Mouse (Mus musculus): ENCODE data around the gene Tipin. TPM values are rescaled to one million over a fixed set of nuclear protein-coding genes. Genes with fewer than 3 reads are reported as not detected.

Gene Tipin
- polyA plus RNA-seq (2015; fragmentation: Nextera tagmentation; extraction: Ambion mirVana), result 170 and 187 TPM in 2 replicates

GRCm38 (mm10) chr9:64281105-64281780, at the start of gene Tipin:
TSS of gene Tipin (plus strand) at chr9:64281581.
- WGBS (ENCODE audit: insufficient replicate concordance), result under 1% methylated on average over 46 of the region's 46 CpGs
- Histone ChIP-seq H3K36me3 (replicated peaks) (peaks cover 15% of the 10 kb centered on the region), H3K4me3 (replicated peaks) (peak within 1 kb of the TSS; percentile 96), H3K27me3 (no peaks in the 10 kb centered on the region), H3K9me3 (replicated peaks) (no peaks in the 10 kb centered on the region), H3K4me2 (peak within 1 kb of the TSS; percentile 72), H3K27ac (replicated peaks) (peak within 1 kb of the TSS; percentile 90), H3K4me1 (replicated peaks) (peaks cover 31% of the 10 kb centered on the region), H3K9ac (peak within 1 kb of the TSS; percentile 95)
- peak; percentile 90 for ATAC-seq (ENCODE audit: insufficient read depth)

- H3K36me3 ChIP-seq (replicated peaks), result 0 out of 2 replicates have a peak, but pooled peaks cover 4% of the 10 kb centered on the region
- no peaks in the 10 kb centered on the region for H3K27me3 ChIP-seq
- ATAC-seq (ENCODE audit: insufficient read depth), result no peak
- H3K27ac ChIP-seq (replicated peaks), result no peak overlapping the region
- 75% methylated on average over 3 of the region's 3 CpGs for WGBS (ENCODE audit: insufficient replicate concordance)
- H3K9ac ChIP-seq, result no peak overlapping the region
- no peak overlapping the region for H3K4me3 ChIP-seq (replicated peaks)
- peaks cover 6% of the 10 kb centered on the region; the same call in 1 of the 2 replicates for H3K4me1 ChIP-seq (replicated peaks)
- no peaks in the 10 kb centered on the region for H3K9me3 ChIP-seq (replicated peaks)
- H3K4me2 ChIP-seq, result no peak overlapping the region
Measured at GRCm38 (mm10) chr9:64231674-64232073, 49.7 kb upstream of the Tipin start.

GRCm38 (mm10) chr9:64232257-64232957, 49.0 kb upstream of the Tipin start:
- no peak for ATAC-seq (ENCODE audit: insufficient read depth)
- no peak overlapping the region for H3K27ac ChIP-seq (replicated peaks)
- no peaks in the 10 kb centered on the region for H3K27me3 ChIP-seq
- H3K9ac ChIP-seq, result no peak overlapping the region
- no peak overlapping the region for H3K4me2 ChIP-seq
- peaks cover 5% of the 10 kb centered on the region; the same call in 1 of the 2 replicates for H3K4me1 ChIP-seq (replicated peaks)
- H3K4me3 ChIP-seq (replicated peaks), result no peak overlapping the region
- 70% methylated on average over 9 of the region's 9 CpGs for WGBS (ENCODE audit: insufficient replicate concordance)
- H3K9me3 ChIP-seq (replicated peaks), result no peaks in the 10 kb centered on the region
- 0 out of 2 replicates have a peak, but pooled peaks cover 4% of the 10 kb centered on the region for H3K36me3 ChIP-seq (replicated peaks)

- H3K4me3 ChIP-seq (replicated peaks), result no peak overlapping the region
- no peak overlapping the region for H3K27ac ChIP-seq (replicated peaks)
- no peaks in the 10 kb centered on the region for H3K9me3 ChIP-seq (replicated peaks)
- no peaks in the 10 kb centered on the region for H3K27me3 ChIP-seq
- peaks cover 5% of the 10 kb centered on the region; the same call in 1 of the 2 replicates for H3K4me1 ChIP-seq (replicated peaks)
- H3K9ac ChIP-seq, result no peak overlapping the region
- H3K36me3 ChIP-seq (replicated peaks), result 0 out of 2 replicates have a peak, but pooled peaks cover 4% of the 10 kb centered on the region
- WGBS (ENCODE audit: insufficient replicate concordance), result 67% methylated on average over 5 of the region's 5 CpGs
- no peak overlapping the region for H3K4me2 ChIP-seq
- ATAC-seq (ENCODE audit: insufficient read depth), result no peak
Measured at GRCm38 (mm10) chr9:64233656-64234055, 47.7 kb upstream of the Tipin start.

GRCm38 (mm10) chr9:64234768-64235435, 46.5 kb upstream of the Tipin start, which contains the start of gene Uchl4:
TSS of gene Uchl4 (plus strand) at chr9:64235201.
- no peak within 1 kb of the TSS for H3K4me2 ChIP-seq
- H3K4me1 ChIP-seq (replicated peaks), result 0 out of 2 replicates have a peak, but pooled peaks cover 5% of the 10 kb centered on the region
- no peak within 1 kb of the TSS for H3K9ac ChIP-seq
- H3K4me3 ChIP-seq (replicated peaks), result no peak within 1 kb of the TSS
- WGBS (ENCODE audit: insufficient replicate concordance), result 76% methylated on average over 8 of the region's 8 CpGs
- no peaks in the 10 kb centered on the region for H3K27me3 ChIP-seq
- H3K9me3 ChIP-seq (replicated peaks), result no peaks in the 10 kb centered on the region
- 0 out of 2 replicates have a peak, but pooled peaks cover 4% of the 10 kb centered on the region for H3K36me3 ChIP-seq (replicated peaks)
- no peak for ATAC-seq (ENCODE audit: insufficient read depth)
- H3K27ac ChIP-seq (replicated peaks), result no peak within 1 kb of the TSS

GRCm38 (mm10) chr9:64236056-64236455, 45.3 kb upstream of the Tipin start:
- no peak overlapping the region for H3K4me2 ChIP-seq
- H3K9ac ChIP-seq, result no peak overlapping the region
- no peak for ATAC-seq (ENCODE audit: insufficient read depth)
- 0 out of 2 replicates have a peak, but pooled peaks cover 4% of the 10 kb centered on the region for H3K36me3 ChIP-seq (replicated peaks)
- peaks cover 9% of the 10 kb centered on the region for H3K4me1 ChIP-seq (replicated peaks)
- no peaks in the 10 kb centered on the region for H3K9me3 ChIP-seq (replicated peaks)
- H3K27me3 ChIP-seq, result no peaks in the 10 kb centered on the region
- no peak overlapping the region for H3K4me3 ChIP-seq (replicated peaks)
- WGBS (ENCODE audit: insufficient replicate concordance), result 83% methylated on average over 7 of the region's 7 CpGs
- H3K27ac ChIP-seq (replicated peaks), result no peak overlapping the region

- H3K4me3 ChIP-seq (replicated peaks), result no peak overlapping the region
- H3K36me3 ChIP-seq (replicated peaks), result 0 out of 2 replicates have a peak, but pooled peaks cover 4% of the 10 kb centered on the region
- H3K9ac ChIP-seq, result no peak overlapping the region
- no peak for ATAC-seq (ENCODE audit: insufficient read depth)
- WGBS (ENCODE audit: insufficient replicate concordance), result 51% methylated on average over 2 of the region's 2 CpGs
- no peak overlapping the region for H3K4me2 ChIP-seq
- H3K27me3 ChIP-seq, result no peaks in the 10 kb centered on the region
- H3K4me1 ChIP-seq (replicated peaks), result peaks cover 8% of the 10 kb centered on the region
- H3K9me3 ChIP-seq (replicated peaks), result no peaks in the 10 kb centered on the region
- H3K27ac ChIP-seq (replicated peaks), result no peak overlapping the region
Measured at GRCm38 (mm10) chr9:64240116-64240515, 41.3 kb upstream of the Tipin start.

- Histone ChIP-seq H3K27me3 (no peaks in the 10 kb centered on the region), H3K36me3 (replicated peaks) (0 out of 2 replicates have a peak, but pooled peaks cover 4% of the 10 kb centered on the region), H3K4me3 (replicated peaks) (no peak overlapping the region), H3K4me1 (replicated peaks) (peaks cover 7% of the 10 kb centered on the region), H3K27ac (replicated peaks) (no peak overlapping the region), H3K9me3 (replicated peaks) (no peaks in the 10 kb centered on the region), H3K9ac (no peak overlapping the region), H3K4me2 (no peak overlapping the region)
- WGBS (ENCODE audit: insufficient replicate concordance), result 41% methylated on average over 8 of the region's 8 CpGs
- no peak for ATAC-seq (ENCODE audit: insufficient read depth)
Measured at GRCm38 (mm10) chr9:64240681-64241080, 40.7 kb upstream of the Tipin start.

GRCm38 (mm10) chr9:64242381-64242831, 39.0 kb upstream of the Tipin start:
- Histone ChIP-seq H3K27me3 (no peaks in the 10 kb centered on the region), H3K4me3 (replicated peaks) (no peak overlapping the region), H3K4me2 (no peak overlapping the region), H3K36me3 (replicated peaks) (no peaks in the 10 kb centered on the region), H3K9me3 (replicated peaks) (no peaks in the 10 kb centered on the region), H3K9ac (no peak overlapping the region), H3K4me1 (replicated peaks) (peaks cover 7% of the 10 kb centered on the region), H3K27ac (replicated peaks) (no peak overlapping the region)
- no peak for ATAC-seq (ENCODE audit: insufficient read depth)
- WGBS (ENCODE audit: insufficient replicate concordance), result 31% methylated on average over 6 of the region's 6 CpGs

GRCm38 (mm10) chr9:64249371-64249770, 32.0 kb upstream of the Tipin start:
- Histone ChIP-seq H3K4me2 (no peak overlapping the region), H3K36me3 (replicated peaks) (no peaks in the 10 kb centered on the region; the same call in 1 of the 2 replicates), H3K9ac (no peak overlapping the region), H3K27me3 (no peaks in the 10 kb centered on the region), H3K9me3 (replicated peaks) (no peaks in the 10 kb centered on the region), H3K4me1 (replicated peaks) (peaks cover 31% of the 10 kb centered on the region), H3K4me3 (replicated peaks) (no peak overlapping the region), H3K27ac (replicated peaks) (no peak overlapping the region)
- ATAC-seq (ENCODE audit: insufficient read depth), result no peak
- 63% methylated on average over 1 of the region's 1 CpGs for WGBS (ENCODE audit: insufficient replicate concordance)
